Mouse (Mus musculus): ENCODE measurements around the gene Gm20489.

Gm20489 gene

DNA sequence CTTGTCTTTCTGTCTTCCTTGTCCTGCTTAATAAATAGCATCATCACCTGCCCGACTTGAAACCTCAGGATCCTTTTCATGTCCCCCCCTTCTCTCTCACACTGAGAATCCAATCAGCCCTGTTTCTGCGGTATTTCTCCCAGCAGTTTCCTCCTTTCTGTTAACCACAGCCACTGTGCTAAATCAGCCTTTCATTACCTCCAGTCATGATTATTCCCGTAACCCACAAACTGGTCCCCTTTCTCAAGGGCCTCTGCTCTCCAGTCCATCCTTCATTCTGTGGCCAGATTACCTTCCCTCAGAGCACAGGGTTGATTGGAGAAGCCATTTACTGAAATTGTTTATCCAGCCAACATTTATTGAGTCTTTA is at the start of gene Gm20489:
Gene Gm20489 (minus strand): TSS at position 269 of the 370 bp plus-strand sequence.
- DNase-seq, result no peak

DNA sequence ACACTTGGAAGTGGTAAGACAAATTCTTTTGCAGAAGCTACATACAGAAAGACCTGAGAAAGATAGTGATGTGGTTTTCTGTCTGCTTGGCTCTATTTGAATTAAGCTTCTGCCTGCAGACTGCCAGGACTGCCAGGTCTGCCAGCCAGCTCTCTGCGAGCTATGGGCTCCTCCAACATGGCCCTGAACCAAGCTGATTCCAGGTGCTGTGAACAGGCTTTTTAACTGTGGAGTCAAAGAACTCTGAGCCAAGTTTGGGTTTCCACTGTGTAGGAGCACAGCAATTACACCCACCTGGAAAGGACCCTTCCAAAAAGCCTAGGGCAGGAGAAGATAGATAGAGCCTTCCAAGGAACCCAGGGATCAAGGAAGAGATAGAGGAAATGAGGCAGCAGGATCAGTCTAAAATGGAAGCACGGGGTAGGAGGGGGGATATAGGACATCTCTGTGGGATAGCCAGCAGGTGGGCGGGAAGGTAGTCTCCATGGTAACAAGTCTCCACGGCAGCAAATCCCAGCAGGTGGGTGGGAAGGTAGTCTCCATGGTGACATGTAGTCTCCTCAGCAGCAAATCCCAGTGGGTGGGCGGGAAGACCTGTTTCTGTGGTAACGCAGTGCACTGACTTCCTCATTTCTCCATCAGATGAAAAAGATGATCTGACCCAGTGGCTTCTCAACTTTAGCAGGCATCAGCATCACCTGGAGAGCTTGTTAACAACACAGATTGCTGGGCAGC is 45.0 kb upstream of the Gm20489 start:
- no peak for DNase-seq

DNA sequence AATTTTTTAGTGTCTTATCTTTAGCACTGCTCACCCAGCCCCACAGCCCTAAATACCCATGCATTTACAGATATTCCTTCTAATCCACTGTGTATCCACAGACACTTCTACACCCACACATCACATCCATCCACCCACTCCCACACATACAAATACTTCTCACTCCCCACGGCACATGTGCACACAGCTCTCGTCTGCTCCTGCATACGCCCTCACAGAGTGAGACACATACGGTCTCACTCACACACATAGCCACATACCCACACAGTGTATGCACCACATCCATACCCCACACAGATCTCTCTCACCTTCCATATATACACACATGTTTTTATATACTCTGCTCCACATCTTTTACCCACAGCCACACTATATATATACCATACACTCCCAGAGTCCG is 40.5 kb upstream of the Gm20489 start:
- no peak for DNase-seq

- DNase-seq, result no peak
Observed at GRCm38 (mm10) chrX:101304646-101305045, 35.8 kb upstream of the Gm20489 start.

GRCm38 (mm10) chrX:101301654-101302053 is 32.8 kb upstream of the Gm20489 start:
- no peak for DNase-seq

- DNase-seq, result no peak
Observed at GRCm38 (mm10) chrX:101300427-101301030, 31.7 kb upstream of the Gm20489 start.

GRCm38 (mm10) chrX:101299473-101300426 is 30.9 kb upstream of the Gm20489 start:
- DNase-seq, result no peak

GRCm38 (mm10) chrX:101299055-101299454 is 30.2 kb upstream of the Gm20489 start, which contains the start of gene Nlgn3:
Gene Nlgn3 (plus strand): TSS chrX:101299168.
- no peak for DNase-seq

GRCm38 (mm10) chrX:101290111-101290510 is 21.3 kb upstream of the Gm20489 start:
- DNase-seq, result no peak

- no peak for DNase-seq
Observed at GRCm38 (mm10) chrX:101289037-101289436, 20.2 kb upstream of the Gm20489 start.

DNA sequence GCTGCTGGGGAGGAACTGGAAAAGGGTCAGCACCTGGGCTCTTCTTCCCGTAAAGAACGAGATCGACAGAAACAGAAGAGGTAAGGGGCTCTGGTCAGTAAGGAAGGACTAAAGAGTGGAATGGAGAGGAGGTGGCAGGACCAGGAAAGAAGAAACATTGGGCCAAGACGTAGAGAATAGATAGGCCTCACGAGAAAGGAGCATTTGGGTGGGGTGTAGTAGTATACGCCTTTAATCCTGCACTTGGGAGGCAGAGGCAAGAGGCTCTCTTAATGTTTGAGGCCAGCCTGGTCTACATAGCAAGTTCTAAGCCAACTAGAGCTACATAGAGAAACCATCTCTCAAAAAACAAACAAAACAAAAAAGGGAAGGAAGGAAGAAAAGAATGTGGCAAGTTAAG is 19.6 kb upstream of the Gm20489 start:
- DNase-seq, result no peak

GRCm38 (mm10) chrX:101287543-101287942 is 18.7 kb upstream of the Gm20489 start:
- no peak for DNase-seq

GRCm38 (mm10) chrX:101285953-101286670 is 17.3 kb upstream of the Gm20489 start:
- no peak for DNase-seq

DNA sequence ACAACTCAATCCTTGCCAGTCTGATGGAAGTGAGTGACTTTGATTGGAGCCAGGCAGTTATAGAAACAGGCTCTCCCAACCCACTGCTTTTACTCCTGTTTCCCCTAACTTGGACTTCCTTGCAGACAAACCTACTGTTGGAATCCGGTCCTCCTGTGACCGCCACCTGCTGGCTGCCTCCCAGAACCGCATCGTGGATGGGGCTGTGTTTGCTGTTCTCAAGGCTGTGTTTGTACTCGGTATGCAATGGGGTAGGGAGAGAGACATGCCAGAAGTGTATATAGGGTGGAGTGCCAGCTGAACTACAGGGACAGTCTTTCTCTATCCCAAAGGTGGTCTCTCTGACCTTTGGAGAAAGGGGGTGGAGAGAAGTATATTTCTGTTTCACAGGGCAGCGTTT is 16.7 kb upstream of the Gm20489 start:
- DNase-seq, result peak; percentile 54 to 57

- no peak for DNase-seq
Observed at GRCm38 (mm10) chrX:101282813-101283212, 14.0 kb upstream of the Gm20489 start.

GRCm38 (mm10) chrX:101273875-101274738 is 5.3 kb upstream of the Gm20489 start, which contains the start of gene Med12:
Gene Med12 (plus strand): TSS chrX:101274030.
- peak; percentile 94 to 97 for DNase-seq

DNA sequence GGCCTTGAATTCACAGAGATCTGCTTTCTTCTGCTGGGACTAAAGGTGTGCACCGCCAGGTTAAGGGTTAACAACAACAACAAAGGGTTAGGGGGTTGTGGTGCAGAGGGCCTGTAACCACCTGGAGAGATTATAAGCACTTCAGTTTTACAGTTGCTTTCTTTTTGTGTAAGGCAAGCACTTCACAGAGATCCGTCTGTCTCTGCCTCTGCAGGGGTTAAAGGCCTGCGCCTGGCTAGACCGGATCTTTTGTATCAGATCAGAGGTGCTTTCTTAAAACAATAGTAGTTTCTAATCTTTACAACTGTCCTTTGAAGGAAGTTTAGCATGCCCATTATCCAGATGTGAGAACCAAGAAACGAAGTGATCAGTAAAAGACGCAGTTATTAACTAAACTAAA is 4.6 kb upstream of the Gm20489 start:
- DNase-seq, result no peak

GRCm38 (mm10) chrX:101268025-101268754 is 633 bp downstream of the Gm20489 start, which contains the start of gene Il2rg:
Gene Il2rg (minus strand): TSS chrX:101268255.
- DNase-seq, result no peak

GRCm38 (mm10) chrX:101266631-101267030 is 2.2 kb downstream of the Gm20489 start:
- no peak for DNase-seq

- DNase-seq, result no peak
Observed at GRCm38 (mm10) chrX:101263892-101264291, 4.9 kb downstream of the Gm20489 start, which contains the start of gene Gm614. Gene Gm614 (minus strand): TSS chrX:101263992.
